Mouse (Mus musculus): ENCODE data around the gene Ppp4r2.

The Ppp4r2 gene

GRCm38 (mm10) chr6:100883233-100883632 is 49.8 kb downstream of the Ppp4r2 start:
- no peak for DNase-seq (ENCODE audit: low spot score in 2 of 2)

- DNase-seq (ENCODE audit: low spot score in 2 of 2), result no peak
Observed at GRCm38 (mm10) chr6:100884594-100885225, 51.3 kb downstream of the Ppp4r2 start.

- no peak for DNase-seq (ENCODE audit: low spot score in 2 of 2)
Observed at GRCm38 (mm10) chr6:100885376-100885775, 52.0 kb downstream of the Ppp4r2 start.

GRCm38 (mm10) chr6:100887012-100887411 is 53.6 kb downstream of the Ppp4r2 start:
- DNase-seq (ENCODE audit: low spot score in 2 of 2), result no peak

GRCm38 (mm10) chr6:100889340-100889739 is 55.9 kb downstream of the Ppp4r2 start:
- DNase-seq (ENCODE audit: low spot score in 2 of 2), result no peak

- no peak for DNase-seq (ENCODE audit: low spot score in 2 of 2)
Observed at GRCm38 (mm10) chr6:100892489-100892888, 59.1 kb downstream of the Ppp4r2 start.

GRCm38 (mm10) chr6:100893073-100893472 is 59.7 kb downstream of the Ppp4r2 start:
- no peak for DNase-seq (ENCODE audit: low spot score in 2 of 2)

- no peak for DNase-seq (ENCODE audit: low spot score in 2 of 2)
Observed at GRCm38 (mm10) chr6:100895183-100895582, 61.8 kb downstream of the Ppp4r2 start.

GRCm38 (mm10) chr6:100896883-100897282 is 63.5 kb downstream of the Ppp4r2 start:
- no peak for DNase-seq (ENCODE audit: low spot score in 2 of 2)

GRCm38 (mm10) chr6:100904463-100904862 is 71.0 kb downstream of the Ppp4r2 start:
- no peak for DNase-seq (ENCODE audit: low spot score in 2 of 2)

GRCm38 (mm10) chr6:100910136-100910675 is 76.8 kb downstream of the Ppp4r2 start:
- DNase-seq (ENCODE audit: low spot score in 2 of 2), result no peak

All from urinary bladder, postnatal 4 days (tissue).